Mouse (Mus musculus) MN1 (cell line): ENCODE results near the gene Hba-x.
"Not testable (repeated sequence)": the region's sequence is repeated elsewhere in the genome, so short reads cannot be mapped to it uniquely, and the experiment has no call there.

Source experiments
- DNase-seq: peaks from one replicate; pipeline ENCODE4 v3.0.0-alpha.2; 2016; ENCODE audit warnings: low spot score

Hba-x gene

GRCm38 (mm10) chr11:32285887-32286286 is 9.7 kb downstream of the Hba-x start:
- DNase-seq: not testable (repeated sequence)

- DNase-seq: peak; percentile 81
Observed at GRCm38 (mm10) chr11:32286695-32287492, 10.7 kb downstream of the Hba-x start, which contains the start of gene Hbq1b. Hbq1b (plus strand) TSS chr11:32286965.

GRCm38 (mm10) chr11:32287493-32287825 is 11.3 kb downstream of the Hba-x start:
- peak; percentile 28 for DNase-seq

- not testable (repeated sequence) for DNase-seq
Observed at GRCm38 (mm10) chr11:32292819-32293218, 16.6 kb downstream of the Hba-x start.

- not testable (repeated sequence) for DNase-seq
Observed at GRCm38 (mm10) chr11:32293479-32293878, 17.3 kb downstream of the Hba-x start.

- DNase-seq: not testable (repeated sequence)
Observed at GRCm38 (mm10) chr11:32296203-32296602, 20.0 kb downstream of the Hba-x start, which contains the start of gene Hba-a2. Hba-a2 (plus strand) TSS chr11:32296489.

GRCm38 (mm10) chr11:32297417-32297816 is 21.2 kb downstream of the Hba-x start:
- DNase-seq: not testable (repeated sequence)

GRCm38 (mm10) chr11:32297866-32298531 is 21.8 kb downstream of the Hba-x start:
- DNase-seq: no peak

GRCm38 (mm10) chr11:32298532-32298918 is 22.3 kb downstream of the Hba-x start:
- DNase-seq: no peak

- peak; percentile 40 for DNase-seq
Observed at GRCm38 (mm10) chr11:32299865-32300264, 23.7 kb downstream of the Hba-x start, which contains the start of gene Hbq1a. Hbq1a (plus strand) TSS chr11:32300069.

GRCm38 (mm10) chr11:32300279-32301267 is 24.4 kb downstream of the Hba-x start:
- DNase-seq: peak; percentile 38

- no peak for DNase-seq
Observed at GRCm38 (mm10) chr11:32301506-32301905, 25.3 kb downstream of the Hba-x start.

GRCm38 (mm10) chr11:32302824-32303419 is 26.7 kb downstream of the Hba-x start:
- peak; percentile 33 for DNase-seq

- no peak for DNase-seq
Observed at GRCm38 (mm10) chr11:32303455-32303854, 27.3 kb downstream of the Hba-x start.

GRCm38 (mm10) chr11:32307006-32307405 is 30.8 kb downstream of the Hba-x start:
- no peak for DNase-seq

GRCm38 (mm10) chr11:32309446-32309845 is 33.2 kb downstream of the Hba-x start:
- no peak for DNase-seq

GRCm38 (mm10) chr11:32309928-32310327 is 33.7 kb downstream of the Hba-x start:
- no peak for DNase-seq

GRCm38 (mm10) chr11:32316009-32316408 is 39.8 kb downstream of the Hba-x start:
- DNase-seq: no peak

- no peak for DNase-seq
Observed at GRCm38 (mm10) chr11:32320507-32321195, 44.5 kb downstream of the Hba-x start.

- DNase-seq: peak; percentile 89
Observed at GRCm38 (mm10) chr11:32321196-32321565, 45.0 kb downstream of the Hba-x start.

- DNase-seq: peak; percentile 83
Observed at GRCm38 (mm10) chr11:32324609-32325008, 48.4 kb downstream of the Hba-x start.
